Mouse (Mus musculus) CH12.LX (cell line): ENCODE results near the gene Nynrin.

ENCODE experiments used
- CTCF ChIP-seq, 2 experiments: IDR thresholded peaks in 1 of 2; conservative IDR thresholded peaks in 1 of 2; 2 replicates each; pipeline ENCODE4 v1.5.1; 2011 to 2012; ENCODE audit warnings: low read depth in 2 of 2, low read length in 2 of 2, improper control_type of control experiment in 1 of 2, inconsistent platforms in 1 of 2, mild to moderate bottlenecking in 1 of 2, moderate library complexity in 1 of 2
- JUN ChIP-seq: IDR thresholded peaks from 2 replicates; pipeline ENCODE4 v1.6.1; 2011; ENCODE audit warnings: low read depth, mild to moderate bottlenecking, low read length, improper control_type of control experiment, moderate library complexity; ENCODE audit not compliant: insufficient read depth
- MAFK ChIP-seq: IDR thresholded peaks from 2 replicates; pipeline ENCODE4 v1.6.1; 2011; ENCODE audit warnings: low read length, improper control_type of control experiment; ENCODE audit not compliant: insufficient replicate concordance
- MYC ChIP-seq: IDR thresholded peaks from 2 replicates; pipeline ENCODE4 v1.6.1; 2011; ENCODE audit warnings: low read depth, mild to moderate bottlenecking, improper control_type of control experiment, low read length
- NELFE ChIP-seq: IDR thresholded peaks from 2 replicates; pipeline ENCODE4 v1.6.1; 2011; ENCODE audit warnings: low read depth, low read length, improper control_type of control experiment
- POLR2A ChIP-seq: IDR thresholded peaks from 2 replicates; pipeline ENCODE4 v1.6.1; 2011; ENCODE audit warnings: low read depth, mild to moderate bottlenecking, improper control_type of control experiment, low read length
- POLR2AphosphoS2 ChIP-seq: IDR thresholded peaks from 2 replicates; pipeline ENCODE4 v1.6.1; 2011; ENCODE audit warnings: low read depth, low read length, improper control_type of control experiment

GRCm38 (mm10) chr14:55820576-55820975 lies 33.2 kb upstream of the Nynrin start:
- no peak for TF ChIP-seq POLR2A
- TF ChIP-seq MYC: no peak
- no peak for TF ChIP-seq JUN
- TF ChIP-seq POLR2AphosphoS2: no peak
- TF ChIP-seq NELFE: no peak
- no peak for TF ChIP-seq CTCF (conservative IDR thresholded peaks at IDR 0.05 in 1 of 2, IDR thresholded peaks at IDR 0.05 in 1 of 2; ENCODE audit: low read depth in 2 of 2, low read length in 2 of 2)
- no peak for TF ChIP-seq MAFK
